Mouse (Mus musculus) hindbrain, embryonic 14.5 days (tissue): Measurements from ENCODE around the gene Txndc11. TPM values are rescaled to one million over a fixed set of nuclear protein-coding genes. Genes with fewer than 3 reads are reported as not detected.

Experiments
- microRNA-seq: library from miRNA; unstranded; fragments of <30 nt; microRNA quantifications from one replicate; pipeline ENCODE4, GENCODE M21; 2016
- polyA plus RNA-seq: library from polyadenylated mRNA; unstranded; fragments of >200 nt; fragmentation: Nextera tagmentation; extraction: Ambion mirVana; gene quantifications from 2 replicates; pipeline ENCODE4 v1.2.1, GENCODE M21; 2014

The Txndc11 gene
- polyA plus RNA-seq, 1 experiment from 2014 or later = 32.6 TPM

Small RNA genes within 50 kb of the gene (microRNA-seq; reads per million reads assigned to microRNA genes)
- 31.5 reads per million, percentile 39 among the genes with 10 or more reads in this experiment for gene Gm23935

Other genes starting within 250 kb of the Txndc11 start
- gene Snn, start 73.7 kb downstream of the Txndc11 start, polyA plus RNA-seq = 147 and 158 TPM in 2 replicates
- gene Litaf, start 68.5 kb downstream of the Txndc11 start, polyA plus RNA-seq = 23.9 and 27.2 TPM in 2 replicates
- gene Zc3h7a, start 41.7 kb upstream of the Txndc11 start, polyA plus RNA-seq = 72.2 and 74.0 TPM in 2 replicates
- gene Rsl1d1, start 68.7 kb upstream of the Txndc11 start, polyA plus RNA-seq = 138 and 140 TPM in 2 replicates
- 58.2 and 58.5 TPM in 2 replicates for gene Gspt1, start 119.7 kb upstream of the Txndc11 start, polyA plus RNA-seq
- 0.26 TPM in 1 of 2 replicates, not detected in the other for gene Tnfrsf17, start 179.2 kb upstream of the Txndc11 start, polyA plus RNA-seq
- 11.9 and 14.3 TPM in 2 replicates for gene Snx29, start 188.3 kb upstream of the Txndc11 start, polyA plus RNA-seq